Mouse (Mus musculus): ENCODE results near the gene Cbln1. TPM values are rescaled to one million over a fixed set of nuclear protein-coding genes. Genes with fewer than 3 reads are reported as not detected.

Cbln1 gene
- polyA plus RNA-seq, 2 experiments = 0.23 to 1.6 TPM

- Histone ChIP-seq H3K9ac (ENCODE audit: low read depth, low read length, severe bottlenecking) (no peak overlapping the region), H3K4me3 (replicated peaks; ENCODE audit: low read length) (no peak overlapping the region), H3K36me3 (ENCODE audit: control insufficient read depth, insufficient read depth, low read length) (no peaks in the 10 kb centered on the region), H3K4me2 (replicated peaks; ENCODE audit: low read depth, low read length, severe bottlenecking) (no peak overlapping the region), H3K9me3 (ENCODE audit: control insufficient read depth, low read length) (no peaks in the 10 kb centered on the region), H3K4me1 (ENCODE audit: control insufficient read depth, insufficient read depth, low read length) (peaks cover 28% of the 10 kb centered on the region), H3K27me3 (ENCODE audit: control insufficient read depth, insufficient read depth, low read length) (peaks cover 59% of the 10 kb centered on the region), H3K27ac (replicated peaks; ENCODE audit: low read depth, low read length) (no peak overlapping the region)
- TF ChIP-seq POLR2A (IDR thresholded peaks at IDR 0.05; ENCODE audit: borderline replicate concordance, extremely low read depth, insufficient read depth, insufficient read length) = no peak
- 77% methylated on average over 1 of the region's 1 CpGs for WGBS
- no peak for DNase-seq (ENCODE audit: low spot score)
- ATAC-seq (ENCODE audit: low FRiP score, low read depth) = no peak
These were observed 5.3 kb downstream of the Cbln1 start for GRCm38 (mm10) chr8:87466936-87467602.

GRCm38 (mm10) chr8:87466335-87466734 lies 6.1 kb downstream of the Cbln1 start:
- no peak for ATAC-seq (ENCODE audit: low FRiP score, low read depth)
- TF ChIP-seq POLR2A (IDR thresholded peaks at IDR 0.05; ENCODE audit: borderline replicate concordance, extremely low read depth, insufficient read depth, insufficient read length) = no peak
- no peak overlapping the region for H3K27ac ChIP-seq (replicated peaks; ENCODE audit: low read depth, low read length)
- WGBS = 29% methylated on average over 6 of the region's 6 CpGs
- H3K27me3 ChIP-seq (ENCODE audit: control insufficient read depth, insufficient read depth, low read length) = peaks cover 51% of the 10 kb centered on the region
- no peak overlapping the region for H3K4me3 ChIP-seq (replicated peaks; ENCODE audit: low read length)
- H3K4me2 ChIP-seq (replicated peaks; ENCODE audit: low read depth, low read length, severe bottlenecking) = no peak overlapping the region
- peaks cover 21% of the 10 kb centered on the region for H3K4me1 ChIP-seq (ENCODE audit: control insufficient read depth, insufficient read depth, low read length)
- DNase-seq (ENCODE audit: low spot score) = no peak
- no peak overlapping the region for H3K9ac ChIP-seq (ENCODE audit: low read depth, low read length, severe bottlenecking)
- no peaks in the 10 kb centered on the region for H3K9me3 ChIP-seq (ENCODE audit: control insufficient read depth, low read length)
- no peaks in the 10 kb centered on the region for H3K36me3 ChIP-seq (ENCODE audit: control insufficient read depth, insufficient read depth, low read length)

GRCm38 (mm10) chr8:87464446-87464845 lies 8.0 kb downstream of the Cbln1 start:
- no peak overlapping the region for H3K4me3 ChIP-seq (replicated peaks; ENCODE audit: low read length)
- no peak overlapping the region for H3K9ac ChIP-seq (ENCODE audit: low read depth, low read length, severe bottlenecking)
- H3K4me1 ChIP-seq (ENCODE audit: control insufficient read depth, insufficient read depth, low read length) = peaks cover 10% of the 10 kb centered on the region
- ATAC-seq (ENCODE audit: low FRiP score, low read depth) (no peak), DNase-seq (ENCODE audit: low spot score) (no peak)
- no peak overlapping the region for H3K4me2 ChIP-seq (replicated peaks; ENCODE audit: low read depth, low read length, severe bottlenecking)
- H3K27ac ChIP-seq (replicated peaks; ENCODE audit: low read depth, low read length) = no peak overlapping the region
- no peaks in the 10 kb centered on the region for H3K9me3 ChIP-seq (ENCODE audit: control insufficient read depth, low read length)
- no peaks in the 10 kb centered on the region for H3K36me3 ChIP-seq (ENCODE audit: control insufficient read depth, insufficient read depth, low read length)
- H3K27me3 ChIP-seq (ENCODE audit: control insufficient read depth, insufficient read depth, low read length) = peaks cover 34% of the 10 kb centered on the region
- TF ChIP-seq POLR2A (IDR thresholded peaks at IDR 0.05; ENCODE audit: borderline replicate concordance, extremely low read depth, insufficient read depth, insufficient read length) = no peak
- WGBS = 68% methylated on average over 3 of the region's 3 CpGs

GRCm38 (mm10) chr8:87461801-87462200 lies 10.6 kb downstream of the Cbln1 start:
- H3K4me1 ChIP-seq (ENCODE audit: control insufficient read depth, insufficient read depth, low read length) = no peaks in the 10 kb centered on the region
- no peak for DNase-seq (ENCODE audit: low spot score)
- no peak for ATAC-seq (ENCODE audit: low FRiP score, low read depth)
- no peak overlapping the region for H3K27ac ChIP-seq (replicated peaks; ENCODE audit: low read depth, low read length)
- H3K27me3 ChIP-seq (ENCODE audit: control insufficient read depth, insufficient read depth, low read length) = peaks cover 9% of the 10 kb centered on the region; the same call in 1 of the 2 replicates
- H3K4me3 ChIP-seq (replicated peaks; ENCODE audit: low read length) = no peak overlapping the region
- H3K9me3 ChIP-seq (ENCODE audit: control insufficient read depth, low read length) = no peaks in the 10 kb centered on the region
- TF ChIP-seq POLR2A (IDR thresholded peaks at IDR 0.05; ENCODE audit: borderline replicate concordance, extremely low read depth, insufficient read depth, insufficient read length) = no peak
- H3K4me2 ChIP-seq (replicated peaks; ENCODE audit: low read depth, low read length, severe bottlenecking) = no peak overlapping the region
- H3K9ac ChIP-seq (ENCODE audit: low read depth, low read length, severe bottlenecking) = no peak overlapping the region
- H3K36me3 ChIP-seq (ENCODE audit: control insufficient read depth, insufficient read depth, low read length) = no peaks in the 10 kb centered on the region
- WGBS = 29% methylated on average over 5 of the region's 5 CpGs

GRCm38 (mm10) chr8:87456949-87457348 lies 15.5 kb downstream of the Cbln1 start:
- no peak overlapping the region for H3K9ac ChIP-seq (ENCODE audit: low read depth, low read length, severe bottlenecking)
- H3K4me3 ChIP-seq (replicated peaks; ENCODE audit: low read length) = no peak overlapping the region
- H3K36me3 ChIP-seq (ENCODE audit: control insufficient read depth, insufficient read depth, low read length) = no peaks in the 10 kb centered on the region
- H3K27ac ChIP-seq (replicated peaks; ENCODE audit: low read depth, low read length) = no peak overlapping the region
- no peak for TF ChIP-seq POLR2A (IDR thresholded peaks at IDR 0.05; ENCODE audit: borderline replicate concordance, extremely low read depth, insufficient read depth, insufficient read length)
- DNase-seq (ENCODE audit: low spot score) (no peak), ATAC-seq (ENCODE audit: low FRiP score, low read depth) (no peak)
- WGBS = 85% methylated on average over 4 of the region's 4 CpGs
- no peaks in the 10 kb centered on the region for H3K9me3 ChIP-seq (ENCODE audit: control insufficient read depth, low read length)
- H3K27me3 ChIP-seq (ENCODE audit: control insufficient read depth, insufficient read depth, low read length) = no peaks in the 10 kb centered on the region
- H3K4me2 ChIP-seq (replicated peaks; ENCODE audit: low read depth, low read length, severe bottlenecking) = no peak overlapping the region
- H3K4me1 ChIP-seq (ENCODE audit: control insufficient read depth, insufficient read depth, low read length) = no peaks in the 10 kb centered on the region
